Mouse (Mus musculus) heart, postnatal 0 days (tissue): ENCODE measurements at regions not wholly inside any gene's neighbourhood (a gene's known extent, or its start where the extent isn't known, plus 50 kb on each side); places are given as distances from the start of the nearest gene placed in this dataset.

Experiments used
- CTCF ChIP-seq: IDR thresholded peaks from 2 replicates; pipeline ENCODE4 v1.5.1; 2016; ENCODE audit warnings: antibody characterized with exemption, control low read depth, low read depth
- EP300 ChIP-seq: IDR thresholded peaks from 2 replicates; pipeline ENCODE4 v1.6.1; 2016; ENCODE audit warnings: antibody characterized with exemption, low read depth

GRCm38 (mm10) chr9:87557841-87558240 is 173.2 kb downstream of the Tbx18 start:
- TF ChIP-seq CTCF (no peak), EP300 (0 out of 2 replicates have a peak, but pooled peaks have one; percentile 42)
